Mouse (Mus musculus) left cerebral cortex, adult 9 months (tissue): ENCODE data around the gene E330017A01Rik.
"Not testable (repeated sequence)": the region's sequence is repeated elsewhere in the genome, so short reads cannot be mapped to it uniquely, and the experiment has no call there.

ENCODE experiments used
- DNase-seq, 2 experiments: peaks; one replicate each; pipeline ENCODE4 v3.0.0; 2022; ENCODE audit warnings: low spot score in 2 of 2

Gene E330017A01Rik

DNA sequence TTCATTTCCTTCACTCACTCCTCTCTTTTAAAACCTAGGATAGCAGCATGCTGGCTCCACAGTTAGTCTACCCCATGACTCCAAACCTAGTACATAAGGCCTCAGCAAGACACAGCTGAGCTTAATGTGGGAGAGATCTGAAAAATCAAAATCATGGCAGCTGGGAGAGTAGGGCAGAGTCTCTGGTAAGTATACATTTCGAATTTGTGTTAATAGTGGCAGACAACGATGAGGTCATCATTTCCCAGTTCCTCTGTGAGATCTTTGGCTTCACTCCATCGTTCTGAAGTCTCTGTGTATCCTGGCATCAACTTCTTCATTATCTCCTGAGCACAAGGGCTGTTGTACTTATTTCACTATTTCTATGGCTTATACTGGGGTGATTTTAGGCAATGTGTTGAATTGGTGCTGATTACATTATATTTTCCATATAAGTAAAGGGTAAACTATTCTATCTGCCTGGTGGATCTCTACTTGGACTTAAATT lies at the start of gene E330017A01Rik:
Gene E330017A01Rik (minus strand): TSS at position 51 of the 487 bp plus-strand sequence.
- no peak for DNase-seq

- no peak for DNase-seq
These were observed 47.3 kb upstream of the E330017A01Rik start for GRCm38 (mm10) chr16:58685548-58686537.

- DNase-seq, result no peak
These were observed 46.0 kb upstream of the E330017A01Rik start for GRCm38 (mm10) chr16:58684537-58684936.

- DNase-seq, result no peak
These were observed 45.4 kb upstream of the E330017A01Rik start for GRCm38 (mm10) chr16:58683911-58684310.

DNA sequence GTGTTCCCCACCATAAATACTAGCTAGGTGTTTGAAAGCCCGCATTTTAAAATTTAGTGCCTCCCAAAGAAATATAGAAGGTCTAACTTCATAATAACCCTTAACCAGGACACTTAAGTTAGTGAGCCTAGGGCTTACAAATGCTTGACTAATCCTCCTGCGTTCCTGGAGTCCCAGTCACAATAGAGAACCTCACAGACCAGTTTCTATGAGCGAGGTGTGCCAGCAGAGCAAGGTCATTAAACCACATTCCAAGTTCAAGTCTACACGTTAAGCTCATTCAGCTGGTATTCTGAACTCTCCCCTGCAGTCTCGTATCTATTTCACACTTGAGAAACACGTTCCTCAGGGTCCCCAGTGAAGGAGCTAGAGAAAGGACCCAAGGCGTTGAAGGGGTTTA lies 44.3 kb upstream of the E330017A01Rik start:
- DNase-seq, result no peak

- no peak for DNase-seq
These were observed 43.5 kb upstream of the E330017A01Rik start for GRCm38 (mm10) chr16:58682046-58682445.

DNA sequence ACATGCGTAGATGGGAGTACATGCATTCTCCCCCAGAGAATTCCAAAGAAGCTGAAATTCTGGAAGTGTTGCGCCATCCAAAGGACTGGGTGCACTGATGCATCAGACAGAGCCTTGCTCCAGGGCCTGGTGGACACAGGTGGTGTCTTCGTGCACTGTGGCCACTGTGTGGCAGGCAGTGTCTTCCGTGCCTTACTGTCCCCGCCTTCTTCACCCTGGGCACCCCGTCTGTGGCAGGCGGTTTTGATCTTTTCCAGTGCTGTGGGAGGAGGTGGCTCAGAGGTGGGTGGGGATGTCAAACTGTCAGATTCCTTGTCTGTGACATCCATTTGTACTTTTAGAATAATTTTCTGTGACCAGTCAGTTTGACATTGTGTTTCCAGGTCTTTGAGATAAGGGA lies 40.1 kb upstream of the E330017A01Rik start:
- DNase-seq, result no peak

GRCm38 (mm10) chr16:58677491-58677890 lies 39.0 kb upstream of the E330017A01Rik start:
- no peak for DNase-seq

GRCm38 (mm10) chr16:58676633-58677032 lies 38.1 kb upstream of the E330017A01Rik start:
- no peak for DNase-seq

DNA sequence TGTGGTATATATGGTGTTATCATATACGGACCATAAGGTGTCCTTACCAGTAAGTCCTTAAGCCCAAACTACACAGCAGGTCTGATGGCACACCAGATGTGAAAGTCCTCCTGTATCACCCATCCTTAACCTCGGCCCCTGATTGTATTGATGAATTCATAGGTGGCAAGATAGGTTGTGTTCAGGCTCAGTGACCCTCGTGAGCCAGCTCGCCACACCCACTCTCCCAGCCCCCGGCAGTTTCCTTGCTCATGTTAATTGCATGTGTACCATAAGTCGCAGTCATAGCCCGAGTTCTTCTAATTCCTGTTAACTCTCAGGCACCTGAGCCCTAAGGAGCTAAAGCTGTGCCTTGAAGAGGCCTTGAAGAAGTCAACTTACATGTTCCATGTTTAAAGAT lies 37.6 kb upstream of the E330017A01Rik start:
- no peak for DNase-seq

- DNase-seq, result no peak
These were observed 36.7 kb upstream of the E330017A01Rik start for GRCm38 (mm10) chr16:58675256-58675655.

- DNase-seq, result no peak
These were observed 35.4 kb upstream of the E330017A01Rik start for GRCm38 (mm10) chr16:58673811-58674410.

GRCm38 (mm10) chr16:58672396-58672795 lies 33.9 kb upstream of the E330017A01Rik start:
- DNase-seq, result no peak

DNA sequence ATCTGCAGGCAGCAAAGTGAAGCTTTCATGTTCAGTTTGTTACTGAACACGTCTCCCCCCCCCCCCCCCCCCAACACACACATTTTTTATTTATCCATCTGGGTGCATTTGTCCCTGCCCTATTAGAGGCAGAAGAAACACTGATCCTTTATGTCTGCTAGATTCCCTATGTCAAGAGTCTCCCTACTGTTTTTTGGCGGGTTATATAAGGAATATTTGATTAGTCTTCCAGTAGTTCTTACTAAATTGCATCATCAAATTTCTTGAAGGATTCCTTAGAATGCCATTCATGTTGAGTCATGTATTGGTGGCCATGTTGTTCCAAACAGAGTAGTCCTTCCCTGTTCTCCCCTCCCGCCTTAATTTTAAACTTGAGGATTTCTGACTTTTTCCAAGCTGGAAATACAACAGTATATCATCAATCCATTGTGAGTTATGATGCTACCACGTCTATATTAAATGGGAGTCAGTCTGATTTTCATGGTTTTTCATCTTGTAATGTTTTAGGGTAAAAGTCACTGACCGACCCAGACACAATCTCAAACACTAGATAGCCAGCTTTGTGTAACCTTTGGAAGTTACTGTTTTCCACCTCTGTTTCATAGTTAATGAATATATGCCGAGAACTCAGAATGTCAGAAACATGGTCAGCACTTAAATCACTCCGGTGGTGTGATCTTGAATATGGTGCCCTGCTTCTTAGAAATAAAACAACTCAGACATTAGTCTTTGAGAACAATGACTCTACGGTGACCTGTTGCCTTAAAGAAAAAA lies 32.9 kb upstream of the E330017A01Rik start:
- DNase-seq, result no peak

- DNase-seq, result no peak
These were observed 32.1 kb upstream of the E330017A01Rik start for GRCm38 (mm10) chr16:58670643-58671042.

DNA sequence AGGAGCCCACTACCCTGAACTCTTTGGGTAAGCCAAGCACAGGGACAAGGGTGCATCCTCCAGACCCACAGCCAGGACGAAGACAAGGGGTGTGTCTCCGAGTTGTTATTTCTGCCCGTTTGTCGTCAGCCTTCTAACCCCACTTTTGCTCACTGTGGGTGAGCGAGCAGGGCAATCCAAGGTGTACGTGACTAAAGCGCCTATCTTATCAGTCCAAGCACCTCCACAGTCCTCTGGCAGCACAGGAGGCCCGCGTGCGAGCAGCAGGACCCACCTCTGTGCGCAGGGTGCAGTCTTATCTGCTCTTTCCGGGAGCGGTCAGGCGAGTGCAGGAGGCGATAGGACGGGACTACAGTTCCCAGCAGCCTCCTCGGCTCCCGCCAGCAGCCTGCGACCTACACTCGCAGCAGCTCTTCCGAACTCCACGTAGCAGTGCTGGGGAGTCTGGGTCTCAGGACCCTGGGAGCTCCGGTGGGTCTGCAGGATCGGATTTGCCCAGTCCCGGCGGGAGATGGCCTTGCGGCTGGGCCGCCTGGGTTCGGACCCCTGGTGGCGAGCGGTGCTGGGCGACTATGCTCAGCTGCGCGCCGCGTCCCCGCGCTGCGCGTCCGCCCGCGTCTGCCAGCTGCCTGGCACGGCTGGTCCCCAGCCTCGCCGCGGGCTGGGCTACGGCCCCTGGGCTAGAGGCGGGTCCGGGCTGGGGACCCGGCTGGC lies 31.5 kb upstream of the E330017A01Rik start, which contains the start of gene Cpox:
Gene Cpox (plus strand): TSS at position 376 of the 714 bp plus-strand sequence.
- DNase-seq, result peak; percentile 50 to 80

DNA sequence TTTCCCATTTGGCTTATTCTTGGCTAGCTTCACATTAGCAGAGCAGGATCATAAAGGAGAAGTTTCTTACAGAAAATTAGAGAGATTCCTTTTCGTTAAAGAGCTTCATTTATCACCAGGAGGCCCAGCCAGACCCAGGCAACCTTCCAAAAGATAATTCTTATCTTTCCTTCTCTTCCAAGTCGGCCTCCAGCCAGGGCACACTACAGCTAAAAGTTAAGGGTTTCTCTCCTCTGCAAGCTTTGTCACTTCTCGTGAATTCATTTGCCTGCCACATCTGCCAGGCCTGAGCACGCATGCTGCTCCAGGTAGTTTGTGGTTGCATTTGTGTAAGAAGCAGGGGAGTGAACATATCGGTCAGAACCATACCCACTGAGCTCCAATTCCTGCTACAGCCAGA lies 30.7 kb upstream of the E330017A01Rik start:
- no peak for DNase-seq

GRCm38 (mm10) chr16:58668586-58668985 lies 30.0 kb upstream of the E330017A01Rik start:
- no peak for DNase-seq

- not testable (repeated sequence) for DNase-seq
These were observed 28.1 kb upstream of the E330017A01Rik start for GRCm38 (mm10) chr16:58666681-58667080.

- not testable (repeated sequence) for DNase-seq
These were observed 26.6 kb upstream of the E330017A01Rik start for GRCm38 (mm10) chr16:58665137-58665536.

- DNase-seq, result no peak
These were observed 25.3 kb upstream of the E330017A01Rik start for GRCm38 (mm10) chr16:58663816-58664215.
